Mouse (Mus musculus): ENCODE data around the gene Krt27.

Krt27 gene

DNA sequence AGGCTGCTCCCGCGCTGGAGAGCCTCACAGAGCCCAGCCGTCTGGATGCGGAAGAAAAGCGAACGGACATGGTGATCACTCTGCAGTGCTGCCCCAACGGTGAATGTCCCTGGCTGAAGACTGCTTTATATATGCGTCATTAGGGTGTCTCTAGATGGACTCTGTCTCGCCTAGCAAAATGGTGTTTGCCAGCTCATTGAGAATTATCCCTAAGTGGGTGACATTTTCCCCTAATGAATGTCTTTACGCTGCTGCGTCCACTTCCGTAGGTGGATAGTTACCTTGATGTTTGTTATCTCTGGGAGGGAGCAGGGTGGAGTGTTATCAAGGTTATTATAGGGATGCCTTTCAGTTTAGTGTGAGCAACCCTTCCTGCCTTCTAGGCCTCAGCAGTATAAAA lies at the start of gene Krt27:
TSS of gene Krt27 (minus strand) at position 101 of the 400 bp plus-strand sequence.
- no peak for DNase-seq (ENCODE audit: low spot score in 2 of 2)

DNA sequence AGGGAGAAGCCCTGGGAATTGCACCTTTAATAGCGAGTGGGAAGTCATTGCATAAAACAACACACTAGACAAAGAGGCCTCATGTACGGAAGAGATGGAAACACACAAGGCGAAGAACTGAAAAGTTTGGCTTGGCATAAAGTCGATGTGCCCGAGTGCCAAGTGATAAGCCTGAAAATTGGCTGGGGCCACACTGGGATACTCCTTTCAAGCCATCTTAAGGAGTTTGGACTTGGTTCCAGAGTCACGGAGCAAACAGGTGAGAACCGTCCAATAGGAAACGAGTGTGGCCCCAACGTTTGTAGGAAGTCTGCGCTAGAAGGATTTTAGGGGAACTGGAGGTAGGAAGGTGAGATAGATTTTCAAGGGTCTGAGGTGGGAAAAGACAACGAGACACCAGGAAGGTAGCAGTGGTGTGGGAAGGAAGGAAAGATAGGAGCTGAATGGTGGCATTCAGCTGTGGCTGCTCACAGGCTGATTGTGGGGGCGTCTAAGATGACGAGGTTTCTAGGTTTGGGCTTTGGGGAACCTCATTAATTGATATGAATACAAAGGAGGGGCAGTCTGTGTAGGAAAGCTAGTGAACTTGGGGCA lies 49.1 kb upstream of the Krt27 start:
- DNase-seq (ENCODE audit: low spot score in 2 of 2): no peak

DNA sequence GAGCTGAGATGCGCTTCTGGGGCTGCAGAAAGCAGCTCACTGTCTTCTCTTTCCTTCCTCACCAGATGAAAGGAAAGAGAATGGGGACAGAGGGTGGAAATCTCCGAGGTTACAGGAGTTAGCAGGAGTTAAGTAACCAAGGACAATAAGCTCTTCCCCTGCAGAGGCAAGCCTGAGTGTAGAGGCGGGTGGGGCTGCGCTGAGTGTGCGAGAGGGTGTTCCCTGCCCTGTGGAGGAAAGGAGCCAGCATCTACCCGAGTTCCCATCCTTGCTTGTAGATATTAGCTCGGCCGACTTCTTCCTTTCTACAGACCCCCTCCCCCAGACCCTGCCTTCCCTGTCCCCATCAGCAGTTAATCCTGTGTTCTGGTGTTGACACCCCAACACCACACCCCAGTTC lies 47.9 kb upstream of the Krt27 start:
- no peak for DNase-seq (ENCODE audit: low spot score in 2 of 2)

DNA sequence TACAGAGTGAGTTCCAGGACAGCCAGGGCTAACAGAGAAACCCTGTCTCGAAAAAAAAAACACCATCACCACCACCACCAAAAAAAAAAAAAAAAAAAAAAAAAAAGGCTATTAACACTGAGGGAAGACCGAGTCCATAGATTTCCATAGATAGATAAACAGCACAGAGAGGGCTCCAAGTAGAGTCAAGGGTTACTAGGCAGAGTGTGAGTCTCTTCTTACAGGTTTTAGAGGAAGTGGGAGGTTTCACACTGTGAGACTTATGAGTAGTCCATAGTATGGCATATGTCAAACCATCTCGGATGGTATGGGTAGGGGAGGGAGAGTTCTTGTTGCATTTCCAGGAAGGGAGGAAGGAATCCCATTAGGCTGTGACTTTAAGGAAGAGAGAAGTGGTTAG lies 47.2 kb upstream of the Krt27 start:
- no peak for DNase-seq (ENCODE audit: low spot score in 2 of 2)

DNA sequence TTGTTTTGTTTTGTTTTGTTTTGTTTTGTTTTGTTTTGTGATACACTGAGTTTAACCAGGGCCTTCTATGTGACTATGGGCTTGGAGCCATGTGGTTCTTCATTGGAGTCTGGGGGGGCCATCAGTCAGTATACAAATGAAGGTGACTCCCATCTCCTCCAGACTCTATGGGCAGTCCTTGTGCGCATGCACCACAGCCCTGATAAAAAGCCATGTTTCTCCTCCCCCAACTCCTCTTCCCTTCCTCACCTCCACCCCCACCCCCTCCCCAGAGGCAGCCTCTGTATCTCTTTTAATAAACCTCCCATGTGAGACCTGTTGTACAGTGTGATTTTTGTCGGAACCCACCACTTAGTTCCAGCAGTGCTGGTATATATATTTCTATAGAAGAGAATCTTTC lies 45.8 kb upstream of the Krt27 start:
- no peak for DNase-seq (ENCODE audit: low spot score in 2 of 2)

DNA sequence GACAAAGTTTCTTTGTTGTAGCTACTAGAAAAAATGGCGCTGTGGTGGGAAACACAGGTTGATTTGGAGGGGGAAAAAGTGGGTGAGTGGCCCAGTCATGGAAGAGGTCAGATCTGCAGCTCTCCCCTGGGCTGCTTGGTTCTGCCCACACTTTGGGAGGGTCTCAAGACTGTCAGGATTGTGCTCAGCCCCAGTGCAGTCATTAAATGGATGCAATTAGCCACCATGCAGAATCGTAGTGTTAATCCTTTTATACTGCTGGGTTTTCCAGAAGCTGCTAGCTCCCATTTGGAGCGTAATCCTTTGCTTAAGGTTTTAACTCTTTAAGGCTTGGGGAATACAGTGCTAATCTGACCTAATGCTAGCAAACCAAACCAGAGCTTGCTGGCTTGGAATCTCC lies 45.1 kb upstream of the Krt27 start:
- no peak for DNase-seq (ENCODE audit: low spot score in 2 of 2)

DNA sequence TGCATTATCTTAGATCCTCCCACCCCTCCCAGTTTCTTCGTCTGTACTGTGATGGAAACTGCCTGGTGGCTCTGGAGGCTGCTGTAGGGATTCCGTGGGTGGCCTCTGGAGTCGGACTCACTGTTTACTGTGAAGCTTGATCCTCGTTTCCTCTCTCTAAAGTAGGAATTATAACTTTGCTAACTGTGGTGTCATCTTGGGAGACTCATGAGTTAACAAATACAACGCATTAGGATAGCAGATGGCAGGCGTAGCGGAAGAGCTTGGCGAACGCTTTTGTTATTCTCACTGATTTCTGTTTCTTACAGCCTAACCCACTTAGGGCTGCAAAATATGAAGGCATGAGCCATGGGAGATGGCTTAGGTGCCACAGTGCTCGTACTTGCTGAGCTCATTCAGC lies 41.6 kb upstream of the Krt27 start:
- no peak for DNase-seq (ENCODE audit: low spot score in 2 of 2)

DNA sequence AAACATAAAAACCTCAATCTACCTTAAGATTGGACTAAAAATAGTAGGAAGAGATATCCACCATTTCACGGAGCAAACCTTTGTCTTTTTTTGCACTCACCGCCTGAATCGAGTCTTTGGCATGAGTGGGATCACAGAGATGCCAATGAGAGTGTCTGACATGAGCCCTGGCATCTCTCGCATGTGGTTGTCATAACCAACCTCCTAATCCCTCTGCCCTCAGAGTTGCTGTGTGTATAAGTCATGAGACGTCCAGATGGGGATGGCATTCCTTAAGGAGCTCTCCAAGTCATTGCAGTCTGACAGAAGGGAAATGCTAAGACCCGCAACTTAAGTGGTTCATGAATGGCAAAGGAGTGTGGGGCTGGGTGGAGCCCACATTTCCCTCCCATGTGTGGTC lies 40.5 kb upstream of the Krt27 start:
- no peak for DNase-seq (ENCODE audit: low spot score in 2 of 2)

DNA sequence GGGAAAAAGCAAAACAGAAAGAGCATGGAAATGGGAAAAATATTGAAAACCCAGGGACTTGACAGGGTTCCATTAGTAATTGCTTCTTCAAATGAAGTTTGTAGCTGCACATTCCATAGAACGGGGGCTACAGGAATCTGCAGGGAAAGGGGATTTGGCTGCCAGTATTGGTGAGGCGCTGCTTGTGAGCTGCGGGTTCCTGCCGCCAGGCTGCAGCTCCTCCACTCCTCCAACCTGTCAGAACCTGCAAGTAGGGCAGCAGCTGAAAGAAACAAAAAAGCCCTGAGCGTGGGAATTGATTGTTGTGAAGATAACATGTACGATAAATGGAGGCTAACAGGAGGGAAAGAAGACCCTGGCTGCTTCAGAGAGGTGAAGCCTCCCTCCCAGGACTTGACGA lies 40.0 kb upstream of the Krt27 start:
- no peak for DNase-seq (ENCODE audit: low spot score in 2 of 2)

DNA sequence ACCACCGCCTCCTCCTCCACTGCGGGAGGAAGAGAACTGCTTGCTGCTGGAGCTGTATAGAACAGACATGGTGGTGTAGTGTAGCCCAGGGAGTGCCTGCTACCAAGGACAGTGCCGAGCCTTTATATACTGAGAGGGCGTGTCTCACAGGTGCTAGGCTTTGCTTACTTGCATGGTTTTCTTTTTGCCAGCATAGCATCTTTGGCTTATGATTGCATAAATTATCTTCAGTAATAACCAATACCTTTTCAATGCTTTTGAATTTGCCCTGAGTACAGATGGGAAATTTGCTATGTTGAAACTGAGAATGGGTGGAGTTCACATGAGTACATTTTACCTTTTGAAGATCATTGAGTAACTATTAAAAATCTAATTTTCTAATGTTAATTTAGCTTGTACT lies 38.4 kb upstream of the Krt27 start, which contains the start of gene Krt10:
TSS of gene Krt10 (minus strand) at position 101 of the 400 bp plus-strand sequence.
- DNase-seq (ENCODE audit: low spot score in 2 of 2): no peak

DNA sequence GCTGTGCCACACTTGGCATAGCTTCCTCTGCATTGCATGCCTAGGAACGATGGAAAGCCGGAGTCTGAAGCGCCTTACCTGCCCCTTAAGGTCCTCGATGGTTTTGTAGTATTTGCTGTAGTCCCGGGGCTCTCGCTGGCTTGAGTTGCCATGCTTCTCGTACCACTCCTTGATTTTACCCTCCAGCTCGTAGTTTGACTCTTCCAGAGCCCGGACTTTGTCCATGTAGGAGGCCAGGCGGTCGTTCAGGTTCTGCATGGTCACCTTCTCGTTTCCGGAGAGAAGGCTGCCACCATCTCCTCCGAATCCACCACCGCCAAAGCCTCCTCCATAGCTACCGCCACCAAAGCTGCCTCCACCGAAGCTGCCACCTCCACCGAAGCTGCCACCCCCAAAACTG lies 37.8 kb upstream of the Krt27 start:
- no peak for DNase-seq (ENCODE audit: low spot score in 2 of 2)

DNA sequence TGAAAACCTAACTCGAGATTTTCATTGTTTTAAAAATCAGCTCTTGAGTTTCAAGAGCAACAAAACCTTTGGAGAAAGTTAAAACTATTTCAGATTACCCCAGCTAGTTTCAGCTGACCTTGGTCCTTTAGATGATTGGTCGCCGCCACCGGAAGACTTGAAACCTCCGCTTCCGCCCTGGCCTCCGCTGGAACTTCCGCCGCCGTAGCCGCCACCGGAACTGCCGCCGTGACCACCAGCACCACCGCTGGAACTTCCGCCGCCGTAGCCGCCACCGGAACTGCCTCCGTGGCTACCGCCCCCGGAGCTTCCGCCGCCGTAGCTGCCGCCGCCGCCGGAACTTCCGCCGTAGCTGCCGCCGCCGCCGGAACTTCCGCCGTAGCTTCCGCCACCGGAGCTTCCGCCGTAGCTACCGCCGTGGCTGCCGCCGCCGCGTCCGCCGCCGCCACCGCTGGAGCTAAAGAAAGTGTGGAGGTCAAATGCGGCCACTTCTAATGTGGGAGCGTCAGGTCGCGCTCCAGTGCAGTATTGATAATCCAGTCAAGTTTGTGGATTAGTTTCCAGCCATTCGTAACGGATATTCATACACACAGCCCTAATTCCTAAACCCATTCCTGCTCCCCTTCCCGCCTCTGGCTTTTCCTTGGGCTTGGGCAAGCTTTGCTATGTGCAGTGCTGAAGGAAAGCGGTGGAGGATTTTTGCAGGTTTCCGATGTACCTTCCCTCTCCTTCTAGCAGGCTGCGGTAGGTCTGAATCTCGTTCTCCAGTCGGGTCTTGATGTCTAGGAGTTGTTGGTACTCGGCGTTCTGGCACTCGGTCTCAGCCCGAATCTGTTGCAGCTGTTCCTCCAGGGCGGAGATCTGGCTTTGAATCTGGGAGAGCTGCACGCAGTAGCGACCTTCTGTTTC lies 35.2 kb upstream of the Krt27 start:
- DNase-seq (ENCODE audit: low spot score in 2 of 2): peak; percentile 93

DNA sequence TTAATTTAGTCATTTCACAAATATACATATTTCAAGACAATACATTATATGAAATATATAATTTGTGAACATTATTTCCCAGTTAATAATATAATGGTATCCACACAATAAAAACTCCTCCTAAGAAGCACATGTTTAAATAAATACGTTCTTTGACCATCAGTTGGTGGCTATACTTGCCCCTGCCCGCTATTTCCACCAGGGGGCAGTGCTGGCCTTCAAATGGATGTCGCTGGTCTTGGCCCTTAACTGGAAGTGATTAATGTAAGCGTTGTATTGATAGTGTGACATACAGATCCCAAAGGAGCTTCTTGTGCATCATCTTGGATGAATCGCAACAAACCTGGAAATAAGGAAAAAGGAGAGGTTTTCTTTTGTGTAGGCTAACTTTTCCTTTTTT lies 28.7 kb upstream of the Krt27 start:
- peak; percentile 69 to 86 for DNase-seq (ENCODE audit: low spot score in 2 of 2)

DNA sequence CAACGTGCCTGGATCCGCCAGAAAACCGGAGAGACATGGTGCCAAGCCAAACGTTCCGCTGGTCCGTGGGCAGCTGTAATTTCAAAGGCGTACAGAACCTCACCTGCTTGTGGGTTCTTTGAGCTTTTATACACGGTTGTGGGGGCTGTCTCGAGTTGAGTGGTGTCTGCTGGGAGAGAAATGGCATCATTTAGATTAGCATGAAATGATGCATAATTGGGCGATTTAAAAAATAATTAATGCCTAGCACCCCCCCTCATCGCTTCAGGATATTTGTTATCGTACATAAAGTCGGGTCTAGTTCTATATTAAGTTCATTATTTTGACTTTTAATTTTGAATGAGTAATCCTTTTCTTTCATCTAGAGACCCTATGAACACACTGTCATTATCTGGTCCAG lies 23.9 kb upstream of the Krt27 start, which contains the start of gene Krt28:
TSS of gene Krt28 (minus strand) at position 101 of the 400 bp plus-strand sequence.
- DNase-seq (ENCODE audit: low spot score in 2 of 2): no peak

DNA sequence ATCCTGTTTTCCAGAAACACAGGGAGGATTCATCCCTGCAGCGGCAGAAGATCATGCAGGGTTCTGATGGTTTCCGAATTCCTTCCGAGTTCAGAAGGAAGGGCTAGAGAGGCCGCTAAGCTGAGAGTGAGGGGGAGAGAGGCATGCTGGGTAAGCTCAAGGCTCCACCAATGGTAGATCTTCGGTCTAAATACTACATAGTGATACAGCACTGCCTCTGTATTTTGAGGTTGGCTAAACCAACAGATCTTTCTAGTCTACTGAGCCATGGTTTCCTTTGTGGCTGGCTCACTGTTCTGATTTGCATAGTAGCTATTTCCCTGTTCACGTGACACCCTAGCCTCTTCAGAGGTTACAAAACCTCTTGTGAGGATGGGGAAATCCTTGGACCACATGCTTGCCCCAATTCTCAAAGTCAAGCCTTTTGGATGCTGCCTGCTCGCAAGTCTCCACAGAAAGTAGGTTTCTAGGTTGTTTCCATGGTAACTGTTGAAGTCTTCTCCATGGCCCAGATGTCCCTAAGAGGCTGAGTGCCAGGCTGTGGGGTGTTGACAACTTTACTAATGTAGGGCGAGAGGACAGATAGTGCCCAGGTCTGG lies 19.0 kb upstream of the Krt27 start:
- DNase-seq (ENCODE audit: low spot score in 2 of 2): peak; percentile 74 to 83

DNA sequence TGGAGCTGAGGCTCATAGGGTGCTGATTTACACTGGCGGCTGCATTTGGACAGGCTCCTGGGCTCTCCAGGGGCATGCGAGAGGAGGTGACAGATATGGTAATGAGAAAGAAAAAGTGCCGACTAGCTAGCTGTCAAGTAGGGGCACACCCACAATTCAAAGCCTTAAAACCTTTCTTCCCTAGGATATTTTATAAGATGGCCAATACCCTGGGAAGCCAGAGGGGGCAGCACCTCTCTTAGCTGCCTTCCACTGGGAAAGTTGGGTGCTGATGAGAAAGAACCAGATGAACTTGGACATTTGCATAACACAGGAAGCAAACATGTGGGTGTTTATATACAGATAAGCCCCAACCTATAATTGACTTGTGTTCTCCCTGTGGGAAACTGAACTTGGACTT lies 18.3 kb upstream of the Krt27 start:
- no peak for DNase-seq (ENCODE audit: low spot score in 2 of 2)

DNA sequence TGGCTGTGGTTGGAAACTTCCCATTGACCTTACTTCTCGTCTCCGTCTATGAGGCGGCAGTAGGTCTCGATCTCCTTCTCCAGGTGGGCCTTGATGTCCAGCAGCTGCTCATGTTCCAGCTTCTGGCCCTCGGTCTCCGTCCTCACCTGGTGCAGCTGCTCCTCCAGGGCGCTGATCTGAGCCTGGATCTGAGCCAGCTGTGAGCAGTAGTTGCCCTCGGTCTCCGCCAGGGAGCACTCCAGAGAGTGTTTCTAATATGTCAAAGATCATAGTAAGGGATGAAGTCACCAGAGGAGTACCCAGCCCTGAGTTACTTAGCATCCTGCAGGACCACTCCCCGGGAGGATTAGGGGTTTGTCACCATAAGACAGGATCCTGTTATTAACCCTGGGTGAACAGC lies 15.9 kb upstream of the Krt27 start:
- no peak for DNase-seq (ENCODE audit: low spot score in 2 of 2)

DNA sequence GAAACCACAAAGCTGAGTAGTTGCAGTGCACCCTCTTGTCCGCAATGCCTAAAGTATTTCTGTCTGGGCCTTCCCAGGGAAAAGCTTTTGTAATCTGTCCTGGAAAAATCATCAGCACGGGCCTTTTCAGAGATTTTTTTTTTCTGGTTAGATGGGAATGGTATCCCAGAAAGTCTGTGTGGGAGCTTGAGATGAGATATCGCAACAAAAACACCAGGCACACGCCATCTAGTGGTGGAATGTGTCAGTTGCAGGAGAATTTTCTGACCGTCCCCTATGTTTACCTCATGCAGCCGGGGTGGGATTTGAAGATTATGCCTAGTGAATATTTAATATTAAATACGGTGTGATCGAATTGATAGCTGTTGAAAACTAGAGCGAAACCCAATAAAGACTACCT lies 13.5 kb upstream of the Krt27 start:
- peak; percentile 50 for DNase-seq (ENCODE audit: low spot score in 2 of 2)

DNA sequence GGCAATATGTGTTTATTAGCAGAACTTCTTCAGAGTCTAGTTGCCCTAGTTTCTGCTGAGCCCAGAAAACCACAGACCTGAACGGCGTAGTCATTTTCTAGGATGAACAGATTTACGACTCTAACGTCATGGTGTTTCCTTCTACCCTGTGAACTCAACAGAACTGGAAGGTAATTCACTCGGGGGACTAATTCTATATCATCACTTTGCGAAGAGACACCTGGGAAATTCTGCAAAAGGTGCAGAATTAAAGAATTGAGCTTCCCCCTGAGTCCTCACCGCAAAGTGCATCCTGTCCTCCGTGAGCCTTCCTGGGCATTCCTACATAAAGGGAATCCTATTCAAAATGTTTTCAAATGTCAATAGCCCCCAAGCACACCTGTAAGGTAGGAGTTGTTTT lies 10.5 kb upstream of the Krt27 start:
- DNase-seq (ENCODE audit: low spot score in 2 of 2): no peak

DNA sequence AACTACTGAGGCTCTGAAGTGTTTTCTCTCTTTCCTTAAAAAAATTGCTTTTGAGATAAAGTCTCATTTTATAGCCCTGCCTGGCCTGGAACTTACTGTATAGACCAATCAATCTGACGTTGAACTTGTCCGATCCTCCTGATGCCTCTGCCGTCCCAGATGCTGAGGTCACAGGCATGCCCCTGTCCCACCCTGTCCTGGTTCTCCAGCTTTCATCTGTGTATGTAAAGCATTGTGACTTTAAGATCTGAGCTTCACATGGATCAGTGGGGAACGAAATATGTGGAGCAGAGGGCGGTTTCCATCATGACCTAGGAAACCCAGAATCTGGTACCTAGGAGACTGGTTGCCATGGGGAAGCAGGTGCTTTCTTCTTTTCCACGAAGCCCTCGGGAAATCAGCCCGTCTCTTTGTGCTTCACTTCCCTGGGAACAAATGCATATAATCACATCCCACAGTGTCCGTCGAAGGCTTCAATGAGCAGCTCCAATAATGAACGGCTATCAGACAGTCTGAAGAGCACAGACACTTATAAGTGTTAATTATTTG lies 11.5 kb downstream of the Krt27 start:
- DNase-seq (ENCODE audit: low spot score in 2 of 2): peak in 1 of 2 experiments; percentile 30

DNA sequence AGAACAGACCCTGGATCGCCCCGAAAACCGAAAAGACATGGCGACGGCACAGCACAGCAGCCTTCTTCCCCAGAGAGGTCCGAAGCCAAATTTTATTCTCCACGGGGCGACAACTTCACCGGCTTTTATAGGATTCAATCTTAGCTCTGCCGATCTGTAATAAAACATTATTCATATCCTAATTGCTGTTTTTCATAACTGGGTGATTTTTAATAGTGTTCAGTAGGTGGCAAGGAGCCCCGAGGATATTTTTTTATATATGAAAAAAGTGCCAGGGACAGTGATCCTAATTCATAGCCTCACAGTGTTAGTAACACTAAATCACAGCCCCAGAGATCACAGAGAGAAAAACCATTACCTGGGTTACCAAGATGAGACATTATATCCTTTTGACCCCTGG lies 13.0 kb downstream of the Krt27 start, which contains the start of gene Krt26:
TSS of gene Krt26 (minus strand) at position 101 of the 400 bp plus-strand sequence.
- DNase-seq (ENCODE audit: low spot score in 2 of 2): no peak

DNA sequence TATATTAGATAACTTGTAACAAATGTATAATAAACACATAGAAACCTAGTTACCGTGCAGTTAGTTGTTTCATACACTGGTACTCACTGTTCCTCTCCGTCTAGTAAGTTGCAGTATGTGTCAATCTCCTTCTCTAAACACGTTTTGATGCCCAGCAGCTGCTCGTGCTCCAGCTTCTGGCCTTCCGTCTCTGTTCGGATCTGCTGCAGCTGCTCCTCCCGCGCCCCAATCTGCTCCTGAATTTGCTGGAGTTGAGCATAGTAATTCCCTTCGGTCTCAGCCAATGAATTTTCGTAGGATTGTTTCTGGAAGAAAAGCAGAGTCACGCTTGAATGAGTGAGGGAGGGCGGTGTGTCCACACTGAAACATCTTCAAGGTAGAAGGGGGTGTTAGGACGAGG lies 17.5 kb downstream of the Krt27 start:
- DNase-seq (ENCODE audit: low spot score in 2 of 2): peak; percentile 62 to 76
